Mouse (Mus musculus): ENCODE results near the gene Ralgapa2. TPM values are rescaled to one million over a fixed set of nuclear protein-coding genes. Genes with fewer than 3 reads are reported as not detected.

Ralgapa2 gene
- polyA plus RNA-seq, 1 experiment = 3.9 TPM

- H3K4me1 ChIP-seq (ENCODE audit: control insufficient read depth, insufficient read depth, low read length) = peaks cover 3% of the 10 kb centered on the region
- TF ChIP-seq CTCF (IDR thresholded peaks at IDR 0.05; ENCODE audit: borderline replicate concordance, insufficient read depth, low read length) (no peak), POLR2A (IDR thresholded peaks at IDR 0.05; ENCODE audit: low read depth, low read length) (no peak)
Measured at GRCm38 (mm10) chr2:146287531-146287930, 224.6 kb downstream of the Ralgapa2 start.

GRCm38 (mm10) chr2:146281346-146281745 lies 230.8 kb downstream of the Ralgapa2 start:
- Histone ChIP-seq H3K27ac (ENCODE audit: insufficient read depth, low read length) (no peak overlapping the region), H3K4me1 (ENCODE audit: control insufficient read depth, insufficient read depth, low read length) (no peaks in the 10 kb centered on the region), H3K4me3 (ENCODE audit: insufficient read depth, low read length) (no peak overlapping the region)
- TF ChIP-seq POLR2A (IDR thresholded peaks at IDR 0.05; ENCODE audit: low read depth, low read length) (no peak), CTCF (IDR thresholded peaks at IDR 0.05; ENCODE audit: borderline replicate concordance, insufficient read depth, low read length) (no peak)

More at GRCm38 (mm10) chr2:146287531-146287930, 224.6 kb downstream of the Ralgapa2 start:
- Histone ChIP-seq H3K4me3 (ENCODE audit: insufficient read depth, low read length) (no peak overlapping the region), H3K27ac (ENCODE audit: insufficient read depth, low read length) (no peak overlapping the region)

GRCm38 (mm10) chr2:146280921-146281274 lies 231.2 kb downstream of the Ralgapa2 start:
- Histone ChIP-seq H3K27ac (ENCODE audit: insufficient read depth, low read length) (no peak overlapping the region), H3K4me1 (ENCODE audit: control insufficient read depth, insufficient read depth, low read length) (no peaks in the 10 kb centered on the region), H3K4me3 (ENCODE audit: insufficient read depth, low read length) (no peak overlapping the region)
- no peak for TF ChIP-seq CTCF (IDR thresholded peaks at IDR 0.05; ENCODE audit: borderline replicate concordance, insufficient read depth, low read length)
- TF ChIP-seq POLR2A (IDR thresholded peaks at IDR 0.05; ENCODE audit: low read depth, low read length) = no peak

GRCm38 (mm10) chr2:146280221-146280920 lies 231.8 kb downstream of the Ralgapa2 start:
- no peak for TF ChIP-seq POLR2A (IDR thresholded peaks at IDR 0.05; ENCODE audit: low read depth, low read length)
- H3K27ac ChIP-seq (ENCODE audit: insufficient read depth, low read length) = no peak overlapping the region

GRCm38 (mm10) chr2:146279430-146280220 lies 232.5 kb downstream of the Ralgapa2 start:
- TF ChIP-seq POLR2A (IDR thresholded peaks at IDR 0.05; ENCODE audit: low read depth, low read length) = no peak
- no peak for TF ChIP-seq CTCF (IDR thresholded peaks at IDR 0.05; ENCODE audit: borderline replicate concordance, insufficient read depth, low read length)
- no peak overlapping the region for H3K4me3 ChIP-seq (ENCODE audit: insufficient read depth, low read length)

More at GRCm38 (mm10) chr2:146280221-146280920, 231.8 kb downstream of the Ralgapa2 start:
- H3K4me3 ChIP-seq (ENCODE audit: insufficient read depth, low read length) = no peak overlapping the region
- H3K4me1 ChIP-seq (ENCODE audit: control insufficient read depth, insufficient read depth, low read length) = no peaks in the 10 kb centered on the region

GRCm38 (mm10) chr2:146278381-146278780 lies 233.8 kb downstream of the Ralgapa2 start:
- Histone ChIP-seq H3K4me1 (ENCODE audit: control insufficient read depth, insufficient read depth, low read length) (no peaks in the 10 kb centered on the region), H3K27ac (ENCODE audit: insufficient read depth, low read length) (no peak overlapping the region), H3K4me3 (ENCODE audit: insufficient read depth, low read length) (no peak overlapping the region)
- TF ChIP-seq CTCF (IDR thresholded peaks at IDR 0.05; ENCODE audit: borderline replicate concordance, insufficient read depth, low read length) (no peak), POLR2A (IDR thresholded peaks at IDR 0.05; ENCODE audit: low read depth, low read length) (no peak)

More at GRCm38 (mm10) chr2:146279430-146280220, 232.5 kb downstream of the Ralgapa2 start:
- Histone ChIP-seq H3K4me1 (ENCODE audit: control insufficient read depth, insufficient read depth, low read length) (no peaks in the 10 kb centered on the region), H3K27ac (ENCODE audit: insufficient read depth, low read length) (no peak overlapping the region)

DNA sequence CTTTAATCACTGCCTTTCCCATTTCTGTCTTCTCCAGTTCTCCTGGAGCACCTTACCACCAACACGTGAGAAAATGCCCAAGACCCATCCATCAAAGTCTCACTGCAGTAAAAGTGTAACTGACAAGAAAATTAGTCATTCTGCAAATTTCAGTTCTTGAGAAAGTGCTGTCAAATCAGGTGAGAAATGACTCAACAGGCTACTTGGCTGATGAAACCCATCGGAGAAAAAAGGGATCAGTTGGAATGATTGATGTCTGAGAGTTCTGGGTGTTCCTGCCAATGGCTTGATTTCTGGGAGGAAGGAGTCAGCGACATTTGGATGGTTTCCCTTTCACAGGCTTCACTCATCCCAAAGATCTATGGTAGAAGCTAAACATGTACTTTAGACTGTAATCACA lies 245.6 kb downstream of the Ralgapa2 start:
- Histone ChIP-seq H3K4me1 (ENCODE audit: control insufficient read depth, insufficient read depth, low read length) (peaks cover 2% of the 10 kb centered on the region; the same call in 1 of the 2 replicates), H3K27ac (ENCODE audit: insufficient read depth, low read length) (no peak overlapping the region), H3K4me3 (ENCODE audit: insufficient read depth, low read length) (no peak overlapping the region)
- no peak for TF ChIP-seq CTCF (IDR thresholded peaks at IDR 0.05; ENCODE audit: borderline replicate concordance, insufficient read depth, low read length)
- TF ChIP-seq POLR2A (IDR thresholded peaks at IDR 0.05; ENCODE audit: low read depth, low read length) = no peak

GRCm38 (mm10) chr2:146265045-146265444 lies 247.1 kb downstream of the Ralgapa2 start:
- Histone ChIP-seq H3K27ac (ENCODE audit: insufficient read depth, low read length) (no peak overlapping the region), H3K4me3 (ENCODE audit: insufficient read depth, low read length) (no peak overlapping the region), H3K4me1 (ENCODE audit: control insufficient read depth, insufficient read depth, low read length) (peaks cover 2% of the 10 kb centered on the region; the same call in 1 of the 2 replicates)
- TF ChIP-seq CTCF (IDR thresholded peaks at IDR 0.05; ENCODE audit: borderline replicate concordance, insufficient read depth, low read length) = no peak
- no peak for TF ChIP-seq POLR2A (IDR thresholded peaks at IDR 0.05; ENCODE audit: low read depth, low read length)

DNA sequence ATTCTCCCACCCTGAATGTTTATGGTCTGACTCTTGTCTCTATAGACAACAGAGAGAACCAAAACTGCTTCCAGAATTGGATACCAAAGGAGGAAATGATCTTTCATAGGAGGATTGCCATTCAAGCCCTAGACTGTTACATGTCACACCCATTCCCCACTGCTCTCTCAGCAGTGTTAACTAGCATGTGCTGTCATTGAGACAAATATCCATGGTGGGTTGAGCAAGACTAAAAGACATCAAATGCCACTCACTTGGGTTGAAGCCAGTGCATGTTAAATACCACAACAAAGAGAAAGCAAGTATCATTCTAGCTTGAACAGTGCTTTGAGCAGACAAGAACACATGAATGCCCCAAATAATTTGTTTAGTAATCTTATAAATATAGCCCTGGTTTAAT lies 249.2 kb downstream of the Ralgapa2 start:
- no peak for TF ChIP-seq POLR2A (IDR thresholded peaks at IDR 0.05; ENCODE audit: low read depth, low read length)
- TF ChIP-seq CTCF (IDR thresholded peaks at IDR 0.05; ENCODE audit: borderline replicate concordance, insufficient read depth, low read length) = no peak
- Histone ChIP-seq H3K4me3 (ENCODE audit: insufficient read depth, low read length) (no peak overlapping the region), H3K4me1 (ENCODE audit: control insufficient read depth, insufficient read depth, low read length) (peaks cover 2% of the 10 kb centered on the region; the same call in 1 of the 2 replicates), H3K27ac (ENCODE audit: insufficient read depth, low read length) (no peak overlapping the region)

GRCm38 (mm10) chr2:146262215-146262614 lies 249.9 kb downstream of the Ralgapa2 start:
- TF ChIP-seq POLR2A (IDR thresholded peaks at IDR 0.05; ENCODE audit: low read depth, low read length) (no peak), CTCF (IDR thresholded peaks at IDR 0.05; ENCODE audit: borderline replicate concordance, insufficient read depth, low read length) (no peak)
- no peak overlapping the region for H3K27ac ChIP-seq (ENCODE audit: insufficient read depth, low read length)
- peaks cover 2% of the 10 kb centered on the region; the same call in 1 of the 2 replicates for H3K4me1 ChIP-seq (ENCODE audit: control insufficient read depth, insufficient read depth, low read length)
- H3K4me3 ChIP-seq (ENCODE audit: insufficient read depth, low read length) = no peak overlapping the region
